Mouse (Mus musculus): ENCODE measurements around the gene Mllt11. TPM values are rescaled to one million over a fixed set of nuclear protein-coding genes. Genes with fewer than 3 reads are reported as not detected.

The Mllt11 gene
- polyA plus RNA-seq, 1 experiment from 2014 or later = 11.2 TPM

- DNase-seq (ENCODE audit: low spot score) (peak; percentile 36), ATAC-seq (replicated peaks; ENCODE audit: low FRiP score, low read depth) (peak; percentile 29)
- Histone ChIP-seq H3K4me2 (ENCODE audit: low read length) (peak overlapping the region; percentile 79), H3K9me3 (replicated peaks; ENCODE audit: low read length) (no peaks in the 10 kb centered on the region), H3K27me3 (ENCODE audit: insufficient read depth, low read length) (peaks cover 16% of the 10 kb centered on the region), H3K4me1 (replicated peaks; ENCODE audit: insufficient read depth, low read length) (no peaks in the 10 kb centered on the region; the same call in 1 of the 2 replicates), H3K4me3 (replicated peaks; ENCODE audit: low read depth, low read length) (peak overlapping the region; percentile 39), H3K9ac (ENCODE audit: low read depth, low read length) (peak overlapping the region; percentile 57), H3K27ac (no peak overlapping the region), H3K36me3 (ENCODE audit: insufficient read depth, low read length) (0 out of 2 replicates have a peak, but pooled peaks cover 14% of the 10 kb centered on the region)
- TF ChIP-seq CTCF (IDR thresholded peaks at IDR 0.05; ENCODE audit: low read depth) = no peak
- WGBS = 3% methylated on average over 54 of the region's 58 CpGs
Observed at GRCm38 (mm10) chr3:95173256-95173949, 58.6 kb downstream of the Mllt11 start.

GRCm38 (mm10) chr3:95172526-95173255 is 59.3 kb downstream of the Mllt11 start:
- ATAC-seq (replicated peaks; ENCODE audit: low FRiP score, low read depth) (peak; percentile 38), DNase-seq (ENCODE audit: low spot score) (no peak)
- TF ChIP-seq CTCF (IDR thresholded peaks at IDR 0.05; ENCODE audit: low read depth) = peak; percentile 16; the same call in 1 of the 2 replicates
- Histone ChIP-seq H3K4me2 (ENCODE audit: low read length) (peak overlapping the region; percentile 79), H3K27me3 (ENCODE audit: insufficient read depth, low read length) (peaks cover 16% of the 10 kb centered on the region), H3K4me3 (replicated peaks; ENCODE audit: low read depth, low read length) (peak overlapping the region; percentile 39), H3K9ac (ENCODE audit: low read depth, low read length) (peak overlapping the region; percentile 52), H3K36me3 (ENCODE audit: insufficient read depth, low read length) (0 out of 2 replicates have a peak, but pooled peaks cover 14% of the 10 kb centered on the region), H3K27ac (no peak overlapping the region), H3K4me1 (replicated peaks; ENCODE audit: insufficient read depth, low read length) (no peaks in the 10 kb centered on the region; the same call in 1 of the 2 replicates), H3K9me3 (replicated peaks; ENCODE audit: low read length) (no peaks in the 10 kb centered on the region)
- 26% methylated on average over 73 of the region's 84 CpGs for WGBS

GRCm38 (mm10) chr3:95171105-95171504 is 60.9 kb downstream of the Mllt11 start:
- Histone ChIP-seq H3K36me3 (ENCODE audit: insufficient read depth, low read length) (0 out of 2 replicates have a peak, but pooled peaks cover 14% of the 10 kb centered on the region), H3K4me3 (replicated peaks; ENCODE audit: low read depth, low read length) (no peak overlapping the region), H3K9ac (ENCODE audit: low read depth, low read length) (no peak overlapping the region), H3K4me2 (ENCODE audit: low read length) (no peak overlapping the region), H3K9me3 (replicated peaks; ENCODE audit: low read length) (no peaks in the 10 kb centered on the region), H3K27ac (no peak overlapping the region), H3K27me3 (ENCODE audit: insufficient read depth, low read length) (peaks cover 16% of the 10 kb centered on the region), H3K4me1 (replicated peaks; ENCODE audit: insufficient read depth, low read length) (no peaks in the 10 kb centered on the region; the same call in 1 of the 2 replicates)
- ATAC-seq (replicated peaks; ENCODE audit: low FRiP score, low read depth) (no peak), DNase-seq (ENCODE audit: low spot score) (no peak)
- 61% methylated on average over 6 of the region's 6 CpGs for WGBS
- TF ChIP-seq CTCF (IDR thresholded peaks at IDR 0.05; ENCODE audit: low read depth) = no peak

GRCm38 (mm10) chr3:95169996-95170395 is 62.0 kb downstream of the Mllt11 start:
- TF ChIP-seq CTCF (IDR thresholded peaks at IDR 0.05; ENCODE audit: low read depth) = no peak
- no peak for DNase-seq (ENCODE audit: low spot score)
- Histone ChIP-seq H3K4me1 (replicated peaks; ENCODE audit: insufficient read depth, low read length) (no peaks in the 10 kb centered on the region; the same call in 1 of the 2 replicates), H3K36me3 (ENCODE audit: insufficient read depth, low read length) (0 out of 2 replicates have a peak, but pooled peaks cover 14% of the 10 kb centered on the region), H3K4me2 (ENCODE audit: low read length) (no peak overlapping the region), H3K9me3 (replicated peaks; ENCODE audit: low read length) (no peaks in the 10 kb centered on the region), H3K4me3 (replicated peaks; ENCODE audit: low read depth, low read length) (no peak overlapping the region), H3K27me3 (ENCODE audit: insufficient read depth, low read length) (peaks cover 16% of the 10 kb centered on the region), H3K9ac (ENCODE audit: low read depth, low read length) (no peak overlapping the region), H3K27ac (no peak overlapping the region)
- WGBS = 88% methylated on average over 10 of the region's 10 CpGs
- no peak for ATAC-seq (replicated peaks; ENCODE audit: low FRiP score, low read depth)

Other genes starting within 250 kb of the Mllt11 start
- gene Zfp687, start 216.7 kb downstream of the Mllt11 start, polyA plus RNA-seq (2015; fragmentation: Nextera tagmentation; extraction: Ambion mirVana) = 19.7 and 20.0 TPM in 2 replicates
- 214 and 231 TPM in 2 replicates for gene Psmd4, start 189.6 kb downstream of the Mllt11 start, polyA plus RNA-seq (2015; fragmentation: Nextera tagmentation; extraction: Ambion mirVana)
- gene Pip5k1a, start 125.2 kb downstream of the Mllt11 start, polyA plus RNA-seq (2015; fragmentation: Nextera tagmentation; extraction: Ambion mirVana) = 17.8 and 19.8 TPM in 2 replicates
- 116 and 120 TPM in 2 replicates for gene Vps72, start 121.1 kb downstream of the Mllt11 start, polyA plus RNA-seq (2015; fragmentation: Nextera tagmentation; extraction: Ambion mirVana)
- gene Tmod4, start 107.7 kb downstream of the Mllt11 start, polyA plus RNA-seq (2015; fragmentation: Nextera tagmentation; extraction: Ambion mirVana) = 0.69 and 0.83 TPM in 2 replicates
- 63.0 and 63.5 TPM in 2 replicates for gene Scnm1, start 98.2 kb downstream of the Mllt11 start, polyA plus RNA-seq (2015; fragmentation: Nextera tagmentation; extraction: Ambion mirVana)
- gene Lysmd1, start 98.1 kb downstream of the Mllt11 start, polyA plus RNA-seq (2015; fragmentation: Nextera tagmentation; extraction: Ambion mirVana) = 14.4 and 15.2 TPM in 2 replicates
- 2.8 and 3.6 TPM in 2 replicates for gene Tnfaip8l2, start 89.8 kb downstream of the Mllt11 start, polyA plus RNA-seq (2015; fragmentation: Nextera tagmentation; extraction: Ambion mirVana)
- gene Sema6c, start 71.7 kb downstream of the Mllt11 start, polyA plus RNA-seq (2015; fragmentation: Nextera tagmentation; extraction: Ambion mirVana) = 1.8 and 2.9 TPM in 2 replicates
- gene Gabpb2, start 14.3 kb downstream of the Mllt11 start, polyA plus RNA-seq (2015; fragmentation: Nextera tagmentation; extraction: Ambion mirVana) = 4.5 and 5.4 TPM in 2 replicates
- gene Cdc42se1, start 3.4 kb downstream of the Mllt11 start, polyA plus RNA-seq (2015; fragmentation: Nextera tagmentation; extraction: Ambion mirVana) = 98.5 and 102 TPM in 2 replicates
- gene Gm128, start 9.4 kb upstream of the Mllt11 start, polyA plus RNA-seq (2015; fragmentation: Nextera tagmentation; extraction: Ambion mirVana) = 1.2 and 1.3 TPM in 2 replicates
- gene Bnipl, start 19.0 kb upstream of the Mllt11 start, polyA plus RNA-seq (2015; fragmentation: Nextera tagmentation; extraction: Ambion mirVana) = 0.82 and 1.6 TPM in 2 replicates
- 72.6 and 73.2 TPM in 2 replicates for gene Mindy1, start 49.2 kb upstream of the Mllt11 start, polyA plus RNA-seq (2015; fragmentation: Nextera tagmentation; extraction: Ambion mirVana)
- gene Prune1, start 49.9 kb upstream of the Mllt11 start, polyA plus RNA-seq (2015; fragmentation: Nextera tagmentation; extraction: Ambion mirVana) = 20.1 and 20.3 TPM in 2 replicates
- gene Anxa9, start 75.0 kb upstream of the Mllt11 start, polyA plus RNA-seq (2015; fragmentation: Nextera tagmentation; extraction: Ambion mirVana) = 9.9 and 10.1 TPM in 2 replicates
- gene Cers2, start 82.6 kb upstream of the Mllt11 start, polyA plus RNA-seq (2015; fragmentation: Nextera tagmentation; extraction: Ambion mirVana) = 172 and 186 TPM in 2 replicates
- gene Setdb1, start 125.0 kb upstream of the Mllt11 start, polyA plus RNA-seq (2015; fragmentation: Nextera tagmentation; extraction: Ambion mirVana) = 22.2 and 23.2 TPM in 2 replicates
- 0.22 and 0.26 TPM in 2 replicates for gene 4930558C23Rik, start 170.7 kb upstream of the Mllt11 start, polyA plus RNA-seq (2015; fragmentation: Nextera tagmentation; extraction: Ambion mirVana)
- 21.6 and 26.7 TPM in 2 replicates for gene Arnt, start 202.2 kb upstream of the Mllt11 start, polyA plus RNA-seq (2015; fragmentation: Nextera tagmentation; extraction: Ambion mirVana)